Mouse (Mus musculus): ENCODE measurements at regions not wholly inside any gene's neighbourhood (a gene's known extent, or its start where the extent isn't known, plus 50 kb on each side); places are given as distances from the start of the nearest gene placed in this dataset.

DNA sequence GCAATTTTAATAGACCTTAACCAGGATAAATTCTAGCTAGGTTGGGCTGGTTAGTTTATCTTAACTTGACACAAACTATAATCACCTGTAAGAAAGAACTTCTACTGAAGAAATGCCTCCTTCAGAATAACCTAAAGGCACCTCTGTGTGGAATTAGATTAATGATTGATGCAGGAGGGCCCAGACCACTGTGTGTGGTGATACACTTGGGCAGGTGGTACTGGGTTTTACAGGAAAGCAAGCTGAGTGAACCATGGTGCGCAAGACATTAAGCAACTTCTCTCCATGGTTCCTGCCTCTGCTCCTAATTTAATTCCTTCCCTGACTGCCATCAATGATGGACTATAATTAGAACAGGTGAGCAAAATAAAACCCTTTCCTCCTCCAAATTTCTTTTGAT is 77.9 kb upstream of the Mdga2 start:
- ATAC-seq (replicated peaks): no peak
- no peaks in the 10 kb centered on the region for H3K9me3 ChIP-seq
- no peak overlapping the region for H3K4me2 ChIP-seq
- WGBS: 100% methylated on average over 1 of the region's 1 CpGs
- no peaks in the 10 kb centered on the region for H3K36me3 ChIP-seq (replicated peaks)
- no peak overlapping the region for H3K4me3 ChIP-seq
- H3K4me1 ChIP-seq: no peaks in the 10 kb centered on the region
- no peaks in the 10 kb centered on the region for H3K27me3 ChIP-seq (replicated peaks)
- H3K9ac ChIP-seq: no peak overlapping the region
- H3K27ac ChIP-seq: no peak overlapping the region

DNA sequence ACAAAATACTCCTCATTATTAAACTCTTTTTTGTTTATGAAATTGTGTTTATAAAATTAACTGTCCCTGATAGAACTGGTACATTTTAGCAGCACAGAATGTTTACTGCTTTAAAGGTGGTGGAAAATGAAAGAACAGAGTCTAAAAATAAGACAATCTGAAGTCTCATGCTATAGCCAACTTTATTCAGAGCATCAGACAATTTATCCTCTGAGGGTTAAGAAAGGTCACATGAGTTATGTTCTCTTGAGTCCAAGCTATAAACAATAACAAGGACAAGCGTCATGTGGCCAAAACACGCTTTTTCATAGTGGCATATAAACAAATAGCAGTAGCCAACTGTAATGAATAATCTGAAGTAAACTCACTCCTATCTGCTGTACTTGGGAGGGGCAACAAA is 67.7 kb upstream of the Mdga2 start:
- WGBS: 89% methylated on average over 2 of the region's 2 CpGs
- no peak overlapping the region for H3K4me2 ChIP-seq
- no peaks in the 10 kb centered on the region for H3K9me3 ChIP-seq
- no peaks in the 10 kb centered on the region for H3K27me3 ChIP-seq (replicated peaks)
- no peaks in the 10 kb centered on the region for H3K4me1 ChIP-seq
- H3K9ac ChIP-seq: no peak overlapping the region
- no peak overlapping the region for H3K4me3 ChIP-seq
- H3K36me3 ChIP-seq (replicated peaks): no peaks in the 10 kb centered on the region
- no peak for ATAC-seq (replicated peaks)
- H3K27ac ChIP-seq: no peak overlapping the region

DNA sequence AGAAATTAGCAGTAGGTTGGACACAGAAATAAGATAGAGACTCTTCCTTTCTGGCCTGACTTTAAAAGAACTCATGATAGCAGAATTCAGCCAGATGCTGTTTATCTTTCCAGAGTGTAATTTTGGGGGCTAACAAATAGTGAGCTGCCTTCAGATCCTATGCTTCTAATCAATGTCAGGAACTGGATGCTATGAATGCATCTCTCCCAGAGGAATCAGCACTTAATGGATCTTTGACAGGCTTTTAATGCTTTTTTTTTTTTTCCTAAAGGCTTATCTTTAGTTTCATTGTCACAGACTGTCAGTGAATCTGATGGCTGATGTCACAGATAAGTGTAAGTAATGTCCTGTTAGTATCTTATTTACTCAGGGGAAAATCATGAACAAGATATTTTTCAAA is 50.5 kb upstream of the Mdga2 start:
- no peaks in the 10 kb centered on the region for H3K4me1 ChIP-seq
- no peak for ATAC-seq (replicated peaks)
- H3K4me3 ChIP-seq: no peak overlapping the region
- H3K9ac ChIP-seq: no peak overlapping the region
- no peaks in the 10 kb centered on the region for H3K27me3 ChIP-seq (replicated peaks)
- no peak overlapping the region for H3K4me2 ChIP-seq
- no peak overlapping the region for H3K27ac ChIP-seq
- H3K9me3 ChIP-seq: no peaks in the 10 kb centered on the region
- no peaks in the 10 kb centered on the region for H3K36me3 ChIP-seq (replicated peaks)

DNA sequence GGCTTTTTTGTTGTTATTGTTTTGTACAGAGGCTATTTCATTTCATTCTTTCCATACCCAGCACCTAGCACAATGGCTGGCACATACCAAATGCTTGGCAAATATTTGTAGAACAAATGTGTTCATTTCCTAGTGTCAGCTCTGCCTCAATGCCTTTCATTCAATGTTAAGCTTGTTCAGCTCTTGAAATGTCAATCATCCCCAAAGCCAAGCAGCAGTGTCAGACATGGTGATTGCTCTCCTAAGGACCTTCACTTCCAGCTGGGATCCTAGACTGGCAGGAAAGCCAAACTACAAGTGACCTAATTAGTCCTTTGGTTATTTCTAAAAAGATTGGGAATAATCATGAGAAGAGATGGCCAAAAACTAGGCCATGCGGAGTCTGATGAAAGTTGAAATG is 50.0 kb upstream of the Mdga2 start:
- 47% methylated on average over 1 of the region's 1 CpGs for WGBS
- Histone ChIP-seq H3K27ac (no peak overlapping the region), H3K9me3 (no peaks in the 10 kb centered on the region), H3K4me1 (no peaks in the 10 kb centered on the region), H3K4me3 (no peak overlapping the region), H3K36me3 (replicated peaks) (no peaks in the 10 kb centered on the region), H3K27me3 (replicated peaks) (no peaks in the 10 kb centered on the region), H3K9ac (no peak overlapping the region), H3K4me2 (no peak overlapping the region)
- no peak for ATAC-seq (replicated peaks)
